Mouse (Mus musculus): ENCODE measurements around the gene Nacc1.

GRCm38 (mm10) chr8:84722530-84722849 is 34.8 kb upstream of the Nacc1 start:
- no peak for TF ChIP-seq CHD2 (IDR thresholded peaks at IDR 0.05; ENCODE audit: low read length)
- no peak for TF ChIP-seq JUND (IDR thresholded peaks at IDR 0.05; ENCODE audit: low read depth, low read length)
- no peak for TF ChIP-seq MAZ (IDR thresholded peaks at IDR 0.05; ENCODE audit: low read depth, low read length)
- TF ChIP-seq TCF12 (IDR thresholded peaks at IDR 0.05; ENCODE audit: low read depth, low read length), result no peak
- no peak for TF ChIP-seq POLR2AphosphoS2 (IDR thresholded peaks at IDR 0.05; ENCODE audit: low read length)
- TF ChIP-seq EP300 (IDR thresholded peaks at IDR 0.05; ENCODE audit: low read depth in 1 of 2, low read length in 2 of 2), result no peak
